Mouse (Mus musculus): ENCODE measurements around the gene Icam4. TPM values are rescaled to one million over a fixed set of nuclear protein-coding genes. Genes with fewer than 3 reads are reported as not detected.
A peak's percentile ranks its signal among the peaks of the same experiment; 100 is the strongest.

The Icam4 gene
- polyA plus RNA-seq, 1 experiment, result 1.2 TPM

DNA sequence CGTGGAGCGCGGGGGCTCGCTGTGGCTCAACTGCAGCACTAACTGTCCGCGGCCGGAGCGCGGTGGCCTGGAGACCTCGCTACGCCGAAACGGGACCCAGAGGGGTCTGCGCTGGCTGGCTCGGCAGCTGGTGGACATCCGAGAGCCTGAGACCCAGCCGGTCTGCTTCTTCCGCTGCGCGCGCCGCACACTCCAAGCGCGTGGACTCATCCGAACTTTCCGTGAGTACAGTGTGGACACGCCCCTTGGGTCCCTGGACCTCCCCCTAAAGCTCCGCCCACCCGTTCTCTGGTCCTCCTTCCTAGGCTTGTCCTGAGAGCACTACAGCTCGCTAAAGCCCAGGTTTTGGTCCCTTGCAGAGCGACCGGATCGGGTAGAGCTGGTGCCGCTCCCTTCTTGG lies 4.0 kb downstream of the Icam4 start:
- Histone ChIP-seq H3K4me3 (ENCODE audit: insufficient read depth, low read depth, low read length) (peak overlapping the region; percentile 61), H3K27me3 (replicated peaks; ENCODE audit: control insufficient read depth, insufficient read depth, low read length) (no peaks in the 10 kb centered on the region; the same call in 1 of the 2 replicates), H3K4me1 (ENCODE audit: control insufficient read depth, insufficient read depth, low read length) (peaks cover 4% of the 10 kb centered on the region; the same call in 1 of the 2 replicates), H3K27ac (ENCODE audit: insufficient read depth, low read depth, low read length) (no peak overlapping the region), H3K36me3 (ENCODE audit: control insufficient read depth, insufficient read depth, low read length) (no peaks in the 10 kb centered on the region)
- TF ChIP-seq CTCF (conservative IDR thresholded peaks at IDR 0.05; ENCODE audit: insufficient read depth, insufficient read length, low read depth, low read length) (no peak), POLR2A (IDR thresholded peaks at IDR 0.05; ENCODE audit: low read depth, low read length) (no peak)
- WGBS, result under 1% methylated on average over 34 of the region's 34 CpGs
- DNase-seq, result peak; percentile 94

DNA sequence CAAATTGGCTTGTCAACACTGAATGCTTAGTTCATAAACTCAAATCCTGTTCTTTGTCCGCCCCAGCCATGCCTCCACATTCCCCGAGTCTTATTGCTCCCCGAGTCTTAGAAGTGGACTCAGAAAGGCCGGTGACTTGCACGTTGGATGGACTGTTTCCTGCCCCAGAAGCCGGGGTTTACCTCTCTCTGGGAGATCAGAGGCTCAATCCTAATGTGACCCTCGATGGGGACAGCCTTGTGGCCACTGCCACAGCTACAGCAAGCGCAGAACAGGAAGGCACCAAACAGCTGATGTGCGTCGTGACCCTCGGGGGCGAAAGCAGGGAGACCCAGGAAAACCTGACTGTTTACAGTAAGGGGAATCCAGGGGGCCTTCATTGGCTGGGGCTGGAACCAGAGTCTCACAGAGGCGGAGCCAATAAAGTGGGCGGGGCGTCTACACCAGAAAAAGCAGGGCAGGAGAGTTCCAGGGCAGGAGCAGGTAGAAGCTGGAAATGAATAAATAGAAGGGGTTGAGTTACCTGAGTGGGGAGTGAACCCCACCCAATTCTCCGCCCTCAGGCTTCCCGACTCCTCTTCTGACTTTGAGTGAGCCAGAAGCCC lies 5.4 kb downstream of the Icam4 start:
- WGBS, result 17% methylated on average over 17 of the region's 17 CpGs

GRCm38 (mm10) chr9:21035586-21035985 lies 6.4 kb downstream of the Icam4 start:
- H3K27me3 ChIP-seq (replicated peaks; ENCODE audit: control insufficient read depth, insufficient read depth, low read length), result no peaks in the 10 kb centered on the region; the same call in 1 of the 2 replicates
- H3K4me1 ChIP-seq (ENCODE audit: control insufficient read depth, insufficient read depth, low read length), result no peaks in the 10 kb centered on the region; the same call in 1 of the 2 replicates
- 44% methylated on average over 9 of the region's 9 CpGs for WGBS

More for the DNA sequence above, 5.4 kb downstream of the Icam4 start:
- no peak overlapping the region for H3K27ac ChIP-seq (ENCODE audit: insufficient read depth, low read depth, low read length)
- H3K4me3 ChIP-seq (ENCODE audit: insufficient read depth, low read depth, low read length), result no peak overlapping the region
- H3K27me3 ChIP-seq (replicated peaks; ENCODE audit: control insufficient read depth, insufficient read depth, low read length), result no peaks in the 10 kb centered on the region; the same call in 1 of the 2 replicates
- H3K36me3 ChIP-seq (ENCODE audit: control insufficient read depth, insufficient read depth, low read length), result no peaks in the 10 kb centered on the region
- no peak for TF ChIP-seq POLR2A (IDR thresholded peaks at IDR 0.05; ENCODE audit: low read depth, low read length)
- TF ChIP-seq CTCF (conservative IDR thresholded peaks at IDR 0.05; ENCODE audit: insufficient read depth, insufficient read length, low read depth, low read length), result no peak
- peaks cover 4% of the 10 kb centered on the region; the same call in 1 of the 2 replicates for H3K4me1 ChIP-seq (ENCODE audit: control insufficient read depth, insufficient read depth, low read length)
- DNase-seq, result no peak

GRCm38 (mm10) chr9:21036161-21036560 lies 7.0 kb downstream of the Icam4 start:
- Histone ChIP-seq H3K4me1 (ENCODE audit: control insufficient read depth, insufficient read depth, low read length) (no peaks in the 10 kb centered on the region; the same call in 1 of the 2 replicates), H3K4me3 (ENCODE audit: insufficient read depth, low read depth, low read length) (no peak overlapping the region)

More at GRCm38 (mm10) chr9:21035586-21035985, 6.4 kb downstream of the Icam4 start:
- H3K4me3 ChIP-seq (ENCODE audit: insufficient read depth, low read depth, low read length), result no peak overlapping the region
- no peak for DNase-seq
- no peaks in the 10 kb centered on the region for H3K36me3 ChIP-seq (ENCODE audit: control insufficient read depth, insufficient read depth, low read length)
- no peak for TF ChIP-seq POLR2A (IDR thresholded peaks at IDR 0.05; ENCODE audit: low read depth, low read length)
- no peak for TF ChIP-seq CTCF (conservative IDR thresholded peaks at IDR 0.05; ENCODE audit: insufficient read depth, insufficient read length, low read depth, low read length)
- no peak overlapping the region for H3K27ac ChIP-seq (ENCODE audit: insufficient read depth, low read depth, low read length)

DNA sequence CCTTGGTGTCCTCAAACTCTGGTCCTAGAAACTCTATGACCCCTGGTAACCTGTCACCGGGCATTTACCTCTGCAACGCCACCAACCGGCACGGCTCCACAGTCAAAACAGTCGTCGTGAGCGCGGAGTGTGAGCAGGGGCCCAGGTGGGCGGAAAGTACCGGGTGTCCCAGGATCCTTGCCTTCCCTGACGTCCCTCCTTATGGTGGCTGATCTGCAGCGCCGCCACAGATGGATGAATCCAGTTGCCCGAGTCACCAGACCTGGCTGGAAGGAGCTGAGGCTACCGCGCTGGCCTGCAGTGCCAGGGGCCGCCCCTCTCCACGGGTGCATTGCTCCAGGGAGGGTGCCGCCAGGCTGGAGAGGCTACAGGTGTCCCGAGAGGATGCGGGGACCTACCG lies 7.5 kb downstream of the Icam4 start:
- Histone ChIP-seq H3K4me1 (ENCODE audit: control insufficient read depth, insufficient read depth, low read length) (no peaks in the 10 kb centered on the region; the same call in 1 of the 2 replicates), H3K27ac (ENCODE audit: insufficient read depth, low read depth, low read length) (no peak overlapping the region), H3K4me3 (ENCODE audit: insufficient read depth, low read depth, low read length) (no peak overlapping the region), H3K36me3 (ENCODE audit: control insufficient read depth, insufficient read depth, low read length) (no peaks in the 10 kb centered on the region), H3K27me3 (replicated peaks; ENCODE audit: control insufficient read depth, insufficient read depth, low read length) (no peaks in the 10 kb centered on the region; the same call in 1 of the 2 replicates)
- no peak for TF ChIP-seq CTCF (conservative IDR thresholded peaks at IDR 0.05; ENCODE audit: insufficient read depth, insufficient read length, low read depth, low read length)
- no peak for TF ChIP-seq POLR2A (IDR thresholded peaks at IDR 0.05; ENCODE audit: low read depth, low read length)
- 10% methylated on average over 22 of the region's 22 CpGs for WGBS
- no peak for DNase-seq

More at GRCm38 (mm10) chr9:21036161-21036560, 7.0 kb downstream of the Icam4 start:
- no peak for TF ChIP-seq CTCF (conservative IDR thresholded peaks at IDR 0.05; ENCODE audit: insufficient read depth, insufficient read length, low read depth, low read length)
- TF ChIP-seq POLR2A (IDR thresholded peaks at IDR 0.05; ENCODE audit: low read depth, low read length), result no peak
- no peaks in the 10 kb centered on the region for H3K36me3 ChIP-seq (ENCODE audit: control insufficient read depth, insufficient read depth, low read length)
- no peaks in the 10 kb centered on the region; the same call in 1 of the 2 replicates for H3K27me3 ChIP-seq (replicated peaks; ENCODE audit: control insufficient read depth, insufficient read depth, low read length)
- no peak overlapping the region for H3K27ac ChIP-seq (ENCODE audit: insufficient read depth, low read depth, low read length)
- DNase-seq, result no peak
- 25% methylated on average over 20 of the region's 20 CpGs for WGBS

DNA sequence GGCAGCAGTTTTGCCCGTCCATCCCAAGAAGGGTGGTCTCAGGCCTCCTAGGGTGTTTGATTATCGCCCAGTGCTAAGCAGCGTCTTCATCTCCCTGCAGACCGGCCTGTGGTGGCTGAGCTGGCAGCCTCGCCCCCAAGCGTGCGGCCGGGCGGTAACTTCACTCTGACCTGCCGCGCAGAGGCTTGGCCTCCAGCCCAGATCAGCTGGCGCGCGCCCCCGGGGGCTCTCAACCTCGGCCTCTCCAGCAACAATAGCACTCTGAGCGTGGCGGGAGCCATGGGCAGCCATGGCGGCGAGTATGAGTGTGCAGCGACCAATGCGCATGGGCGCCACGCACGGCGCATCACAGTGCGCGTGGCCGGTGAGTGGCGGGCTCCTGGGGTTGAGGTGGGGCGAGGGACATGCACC lies 8.3 kb downstream of the Icam4 start:
- peak; percentile 28 for DNase-seq

GRCm38 (mm10) chr9:21039779-21040178 lies 10.6 kb downstream of the Icam4 start:
- 81% methylated on average over 3 of the region's 3 CpGs for WGBS
- no peaks in the 10 kb centered on the region for H3K27me3 ChIP-seq (replicated peaks; ENCODE audit: control insufficient read depth, insufficient read depth, low read length)
- TF ChIP-seq POLR2A (IDR thresholded peaks at IDR 0.05; ENCODE audit: low read depth, low read length) (no peak), CTCF (conservative IDR thresholded peaks at IDR 0.05; ENCODE audit: insufficient read depth, insufficient read length, low read depth, low read length) (no peak)
- no peak overlapping the region for H3K27ac ChIP-seq (ENCODE audit: insufficient read depth, low read depth, low read length)
- H3K36me3 ChIP-seq (ENCODE audit: control insufficient read depth, insufficient read depth, low read length), result no peaks in the 10 kb centered on the region
- H3K4me3 ChIP-seq (ENCODE audit: insufficient read depth, low read depth, low read length), result no peak overlapping the region
- no peak for DNase-seq
- H3K4me1 ChIP-seq (ENCODE audit: control insufficient read depth, insufficient read depth, low read length), result no peaks in the 10 kb centered on the region

More for the DNA sequence above, 8.3 kb downstream of the Icam4 start:
- H3K27me3 ChIP-seq (replicated peaks; ENCODE audit: control insufficient read depth, insufficient read depth, low read length), result no peaks in the 10 kb centered on the region; the same call in 1 of the 2 replicates
- no peak overlapping the region for H3K4me3 ChIP-seq (ENCODE audit: insufficient read depth, low read depth, low read length)
- no peak overlapping the region for H3K27ac ChIP-seq (ENCODE audit: insufficient read depth, low read depth, low read length)
- TF ChIP-seq CTCF (conservative IDR thresholded peaks at IDR 0.05; ENCODE audit: insufficient read depth, insufficient read length, low read depth, low read length), result no peak
- TF ChIP-seq POLR2A (IDR thresholded peaks at IDR 0.05; ENCODE audit: low read depth, low read length), result no peak
- no peaks in the 10 kb centered on the region for H3K36me3 ChIP-seq (ENCODE audit: control insufficient read depth, insufficient read depth, low read length)
- H3K4me1 ChIP-seq (ENCODE audit: control insufficient read depth, insufficient read depth, low read length), result no peaks in the 10 kb centered on the region; the same call in 1 of the 2 replicates
- WGBS, result 3% methylated on average over 31 of the region's 31 CpGs

All from kidney, adult 2 months (tissue).